Mouse (Mus musculus) liver, postnatal 0 days (tissue): Measurements from ENCODE around the gene Taf4.

Experiments used
- CTCF ChIP-seq: sonication (generic); IDR thresholded peaks from 2 replicates; pipeline ENCODE4 v1.5.1; 2016; ENCODE audit warnings: antibody characterized with exemption, low read depth
- EP300 ChIP-seq: IDR thresholded peaks from 2 replicates; pipeline ENCODE4 v1.6.1; 2016; ENCODE audit warnings: antibody characterized with exemption, low read depth, mild to moderate bottlenecking

DNA sequence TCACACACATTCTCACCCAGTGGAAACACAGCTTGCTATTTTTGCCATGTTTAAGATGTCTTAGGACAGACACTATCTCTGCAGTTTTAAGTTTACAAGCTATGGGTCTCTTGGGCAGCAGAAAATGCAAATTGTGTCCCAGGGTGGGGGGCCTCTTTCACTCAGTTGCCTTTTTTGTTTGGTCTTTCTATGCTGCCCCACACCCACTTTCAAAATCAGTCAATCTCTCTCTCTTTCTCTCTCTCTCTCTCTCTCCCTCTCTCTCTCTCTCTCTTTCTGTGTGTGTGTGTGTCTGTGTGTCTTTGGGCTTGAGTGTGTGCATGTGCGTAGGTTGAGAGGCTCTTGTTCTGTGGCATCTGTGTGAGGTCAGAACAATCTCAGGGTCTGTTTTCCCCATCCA is 9.2 kb upstream of the Taf4 start:
- TF ChIP-seq CTCF (no peak), EP300 (no peak)
